Mouse (Mus musculus): ENCODE measurements at regions not wholly inside any gene's neighbourhood (a gene's known extent, or its start where the extent isn't known, plus 50 kb on each side); places are given as distances from the start of the nearest gene placed in this dataset.

DNA sequence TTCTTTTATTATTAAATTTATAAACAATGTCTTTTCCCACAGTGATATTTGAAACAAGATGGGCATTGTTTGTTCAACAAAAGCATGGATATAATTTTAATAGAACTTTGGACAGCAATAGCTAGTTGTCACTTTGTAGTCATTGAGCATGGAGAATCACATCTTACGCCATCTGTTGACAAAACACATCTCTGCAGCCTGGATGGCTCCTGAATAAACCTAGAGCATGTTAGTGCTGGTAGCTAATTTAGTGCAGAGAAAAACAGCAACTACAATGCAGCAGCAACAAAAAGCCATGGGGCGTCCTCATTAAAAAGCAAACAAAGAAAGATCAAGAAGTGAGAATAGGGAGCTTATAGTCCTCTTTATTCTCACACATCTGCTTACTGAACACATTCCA, 900.9 kb upstream of the Cdh7 start:
- Histone ChIP-seq H3K4me2 (ENCODE audit: low read depth) (no peak overlapping the region), H3K36me3 (ENCODE audit: insufficient read depth) (no peaks in the 10 kb centered on the region), H3K27me3 (ENCODE audit: insufficient read depth, low read length) (no peaks in the 10 kb centered on the region), H3K4me1 (ENCODE audit: insufficient read depth) (no peaks in the 10 kb centered on the region), H3K9me3 (ENCODE audit: low read length) (no peaks in the 10 kb centered on the region), H3K4me3 (ENCODE audit: low read depth, low read length) (no peak overlapping the region), H3K9ac (no peak overlapping the region), H3K27ac (ENCODE audit: low read depth, low read length) (no peak overlapping the region)
- DNase-seq (no peak), ATAC-seq (no peak)
- no peak for TF ChIP-seq CTCF (IDR thresholded peaks at IDR 0.05; ENCODE audit: low read depth)
- WGBS, result 20% methylated on average over 2 of the region's 2 CpGs

DNA sequence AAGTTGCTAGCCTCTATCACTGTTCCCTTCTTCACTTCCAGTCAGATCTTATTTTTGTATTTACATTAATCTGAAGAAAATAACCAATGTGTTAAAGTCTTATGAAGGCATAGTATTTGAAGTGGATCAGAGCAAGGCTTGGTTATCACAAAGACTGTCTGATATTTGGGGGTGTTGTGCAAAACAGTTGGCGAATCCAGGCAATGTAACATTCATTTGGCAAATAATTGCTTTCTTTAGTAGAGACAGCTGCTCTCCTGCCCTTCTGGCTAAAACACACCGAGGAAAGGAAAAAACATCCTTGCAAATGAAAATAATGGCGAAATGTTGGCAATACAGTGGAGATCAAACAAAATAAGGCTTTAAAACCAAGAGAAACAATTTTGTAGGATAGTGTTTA, 896.1 kb upstream of the Cdh7 start:
- Histone ChIP-seq H3K9ac (no peak overlapping the region), H3K27me3 (ENCODE audit: insufficient read depth, low read length) (no peaks in the 10 kb centered on the region), H3K4me1 (ENCODE audit: insufficient read depth) (no peaks in the 10 kb centered on the region), H3K9me3 (ENCODE audit: low read length) (no peaks in the 10 kb centered on the region), H3K36me3 (ENCODE audit: insufficient read depth) (no peaks in the 10 kb centered on the region), H3K4me2 (ENCODE audit: low read depth) (no peak overlapping the region), H3K27ac (ENCODE audit: low read depth, low read length) (no peak overlapping the region), H3K4me3 (ENCODE audit: low read depth, low read length) (no peak overlapping the region)
- WGBS, result 52% methylated on average over 3 of the region's 3 CpGs
- DNase-seq (peak; percentile 3), ATAC-seq (no peak)
- TF ChIP-seq CTCF (IDR thresholded peaks at IDR 0.05; ENCODE audit: low read depth), result no peak

DNA sequence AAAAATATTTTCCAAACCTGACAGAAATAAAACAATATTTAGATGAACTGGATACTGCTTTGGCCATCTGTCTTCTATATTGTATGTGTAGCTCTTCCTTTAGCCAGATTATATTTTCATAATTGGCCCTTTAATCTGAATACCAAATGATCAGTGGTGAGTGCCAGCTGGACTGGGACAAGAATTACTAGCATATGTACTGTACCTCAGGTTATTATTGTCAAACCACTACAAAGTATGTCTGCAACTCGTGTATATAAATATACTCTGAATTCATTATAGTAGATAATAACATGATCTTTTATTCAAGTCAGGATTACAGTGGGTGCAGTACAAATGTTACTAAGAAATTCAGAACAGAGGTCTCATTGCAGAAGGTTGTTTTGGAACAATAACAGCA, 877.2 kb upstream of the Cdh7 start:
- no peaks in the 10 kb centered on the region for H3K9me3 ChIP-seq (ENCODE audit: low read length)
- no peaks in the 10 kb centered on the region for H3K4me1 ChIP-seq (ENCODE audit: insufficient read depth)
- no peak for ATAC-seq
- WGBS, result 8% methylated on average over 1 of the region's 1 CpGs
- no peak overlapping the region for H3K4me2 ChIP-seq (ENCODE audit: low read depth)
- no peak overlapping the region for H3K9ac ChIP-seq
- no peak for TF ChIP-seq CTCF (IDR thresholded peaks at IDR 0.05; ENCODE audit: low read depth)
- peak; percentile 3 for DNase-seq
- H3K4me3 ChIP-seq (ENCODE audit: low read depth, low read length), result no peak overlapping the region
- no peaks in the 10 kb centered on the region for H3K27me3 ChIP-seq (ENCODE audit: insufficient read depth, low read length)
- H3K27ac ChIP-seq (ENCODE audit: low read depth, low read length), result no peak overlapping the region
- no peaks in the 10 kb centered on the region for H3K36me3 ChIP-seq (ENCODE audit: insufficient read depth)

All from forebrain, postnatal 0 days (tissue).